Mouse (Mus musculus) embryonic facial prominence, embryonic 14.5 days (tissue): ENCODE results near the gene Dennd2a. TPM values are rescaled to one million over a fixed set of nuclear protein-coding genes. Genes with fewer than 3 reads are reported as not detected.

Experiments used
- ATAC-seq: fragments of 200-750 bp; cut with Nextera tagmentation; 2 replicates; pipeline ENCODE4 v1.8.0; 2017; ENCODE audit warnings: low read depth, moderate number of reproducible peaks, moderate TSS enrichment
- DNase-seq: peaks from one replicate; pipeline ENCODE4 v3.0.0-alpha.2; 2015; ENCODE audit warnings: low spot score
- H3K27ac ChIP-seq: fragments of 300-500 bp; sonication (generic); replicated peaks from 2 replicates; pipeline ENCODE4 v1.5.1; 2014; ENCODE audit warnings: low read depth, mild to moderate bottlenecking, low read length, moderate library complexity
- H3K27me3 ChIP-seq: fragments of 300-500 bp; sonication (generic); replicated peaks from 2 replicates; pipeline ENCODE4 v1.6.1; 2014; ENCODE audit warnings: low read length; ENCODE audit not compliant: control insufficient read depth, insufficient read depth
- H3K36me3 ChIP-seq: fragments of 300-500 bp; sonication (generic); 2 replicates; pipeline ENCODE4 v1.6.1; 2014; ENCODE audit warnings: low read length, mixed read lengths; ENCODE audit not compliant: control insufficient read depth, insufficient read depth
- H3K4me1 ChIP-seq: fragments of 300-500 bp; sonication (generic); 2 replicates; pipeline ENCODE4 v1.6.1; 2014; ENCODE audit warnings: antibody characterized with exemption, low read length; ENCODE audit not compliant: control insufficient read depth, insufficient read depth
- H3K4me2 ChIP-seq: fragments of 300-500 bp; sonication (generic); 2 replicates; pipeline ENCODE4 v1.6.1; 2014; ENCODE audit warnings: low read depth, mild to moderate bottlenecking, low read length, moderate library complexity, mixed read lengths
- H3K4me3 ChIP-seq: fragments of 300-500 bp; sonication (generic); 2 replicates; pipeline ENCODE4 v1.5.1; 2014; ENCODE audit warnings: low read depth, mild to moderate bottlenecking, low read length
- H3K9ac ChIP-seq: fragments of 300-500 bp; sonication (generic); 2 replicates; pipeline ENCODE4 v1.6.1; 2014; ENCODE audit warnings: low read depth, mild to moderate bottlenecking, low read length, moderate library complexity, mixed read lengths
- H3K9me3 ChIP-seq: fragments of 300-500 bp; sonication (generic); 2 replicates; pipeline ENCODE4 v1.6.1; 2016; ENCODE audit warnings: low read length; ENCODE audit not compliant: control insufficient read depth
- WGBS: fragments of 180-500 bp; shearing (Covaris S2); extraction: QIAGEN DNeasy Blood & Tissue Kit; methylation state at CpG from one replicate; pipeline ENCODE4 v1.1.7; 2014; 5-methylcytosine and 5-hydroxymethylcytosine counted together
- polyA plus RNA-seq: library from polyadenylated mRNA; unstranded; fragments of >200 nt; fragmentation: Nextera tagmentation; extraction: Ambion mirVana; gene quantifications from 2 replicates; pipeline ENCODE4 v1.2.1, GENCODE M21; 2014

Gene Dennd2a
- polyA plus RNA-seq, 1 experiment from 2014 or later = 24.0 TPM

- peak; percentile 88 for DNase-seq
- H3K27ac ChIP-seq = no peak overlapping the region
- WGBS = 47% methylated on average over 16 of the region's 16 CpGs
- no peak overlapping the region for H3K4me3 ChIP-seq
- no peak overlapping the region for H3K4me2 ChIP-seq
- no peak overlapping the region for H3K9ac ChIP-seq
- no peaks in the 10 kb centered on the region for H3K27me3 ChIP-seq
- no peaks in the 10 kb centered on the region for H3K4me1 ChIP-seq
- peaks cover 4% of the 10 kb centered on the region; the same call in 1 of the 2 replicates for H3K9me3 ChIP-seq
- peaks cover 38% of the 10 kb centered on the region for H3K36me3 ChIP-seq
- peak; percentile 83 for ATAC-seq
Measured at GRCm38 (mm10) chr6:39462621-39463538, 94.8 kb downstream of the Dennd2a start.

- H3K4me2 ChIP-seq = no peak overlapping the region
- H3K27me3 ChIP-seq = no peaks in the 10 kb centered on the region
- ATAC-seq (no peak), DNase-seq (no peak)
- peaks cover 4% of the 10 kb centered on the region; the same call in 1 of the 2 replicates for H3K9me3 ChIP-seq
- H3K4me3 ChIP-seq = no peak overlapping the region
- H3K4me1 ChIP-seq = no peaks in the 10 kb centered on the region
- H3K36me3 ChIP-seq = peaks cover 25% of the 10 kb centered on the region
- 94% methylated on average over 11 of the region's 11 CpGs for WGBS
- no peak overlapping the region for H3K9ac ChIP-seq
- no peak overlapping the region for H3K27ac ChIP-seq
Measured at GRCm38 (mm10) chr6:39460040-39460439, 97.6 kb downstream of the Dennd2a start.

- WGBS = 81% methylated on average over 8 of the region's 8 CpGs
- Histone ChIP-seq H3K4me3 (no peak overlapping the region), H3K27ac (no peak overlapping the region), H3K9ac (no peak overlapping the region), H3K4me1 (no peaks in the 10 kb centered on the region), H3K4me2 (no peak overlapping the region), H3K9me3 (peaks cover 4% of the 10 kb centered on the region; the same call in 1 of the 2 replicates), H3K36me3 (peaks cover 7% of the 10 kb centered on the region), H3K27me3 (no peaks in the 10 kb centered on the region)
- DNase-seq (no peak), ATAC-seq (no peak)
Measured at GRCm38 (mm10) chr6:39455339-39456160, 102.1 kb downstream of the Dennd2a start.

GRCm38 (mm10) chr6:39454616-39455015, 103.1 kb downstream of the Dennd2a start:
- no peaks in the 10 kb centered on the region for H3K4me1 ChIP-seq
- WGBS = 59% methylated on average over 2 of the region's 2 CpGs
- no peak for ATAC-seq
- H3K27ac ChIP-seq = no peak overlapping the region
- no peaks in the 10 kb centered on the region for H3K9me3 ChIP-seq
- no peak overlapping the region for H3K4me2 ChIP-seq
- H3K4me3 ChIP-seq = no peak overlapping the region
- H3K36me3 ChIP-seq = no peaks in the 10 kb centered on the region
- DNase-seq = no peak
- H3K9ac ChIP-seq = no peak overlapping the region
- H3K27me3 ChIP-seq = no peaks in the 10 kb centered on the region

GRCm38 (mm10) chr6:39453564-39453963, 104.1 kb downstream of the Dennd2a start:
- Histone ChIP-seq H3K36me3 (no peaks in the 10 kb centered on the region), H3K27me3 (no peaks in the 10 kb centered on the region), H3K4me3 (no peak overlapping the region), H3K9ac (no peak overlapping the region), H3K9me3 (no peaks in the 10 kb centered on the region), H3K27ac (no peak overlapping the region), H3K4me2 (no peak overlapping the region), H3K4me1 (no peaks in the 10 kb centered on the region)
- ATAC-seq (no peak), DNase-seq (no peak)
- 93% methylated on average over 4 of the region's 4 CpGs for WGBS

GRCm38 (mm10) chr6:39451033-39451432, 106.6 kb downstream of the Dennd2a start:
- Histone ChIP-seq H3K9ac (no peak overlapping the region), H3K27me3 (no peaks in the 10 kb centered on the region)
- WGBS = 82% methylated on average over 3 of the region's 3 CpGs

GRCm38 (mm10) chr6:39450580-39450979, 107.1 kb downstream of the Dennd2a start:
- ATAC-seq = no peak
- DNase-seq = no peak
- H3K4me1 ChIP-seq = no peaks in the 10 kb centered on the region
- 87% methylated on average over 4 of the region's 4 CpGs for WGBS
- H3K4me2 ChIP-seq = no peak overlapping the region
- H3K36me3 ChIP-seq = no peaks in the 10 kb centered on the region
- no peaks in the 10 kb centered on the region for H3K27me3 ChIP-seq
- H3K4me3 ChIP-seq = no peak overlapping the region
- no peak overlapping the region for H3K27ac ChIP-seq
- no peaks in the 10 kb centered on the region for H3K9me3 ChIP-seq
- H3K9ac ChIP-seq = no peak overlapping the region

More at GRCm38 (mm10) chr6:39451033-39451432, 106.6 kb downstream of the Dennd2a start:
- no peaks in the 10 kb centered on the region for H3K36me3 ChIP-seq
- no peak overlapping the region for H3K27ac ChIP-seq
- no peak for ATAC-seq
- no peaks in the 10 kb centered on the region for H3K4me1 ChIP-seq
- no peak for DNase-seq
- H3K9me3 ChIP-seq = no peaks in the 10 kb centered on the region
- H3K4me3 ChIP-seq = no peak overlapping the region
- no peak overlapping the region for H3K4me2 ChIP-seq

- Histone ChIP-seq H3K4me2 (no peak overlapping the region), H3K9ac (no peak overlapping the region), H3K4me1 (no peaks in the 10 kb centered on the region), H3K4me3 (no peak overlapping the region), H3K27me3 (no peaks in the 10 kb centered on the region), H3K27ac (no peak overlapping the region), H3K9me3 (no peaks in the 10 kb centered on the region), H3K36me3 (no peaks in the 10 kb centered on the region)
- DNase-seq = no peak
- WGBS = 47% methylated on average over 4 of the region's 4 CpGs
- ATAC-seq = no peak
Measured at GRCm38 (mm10) chr6:39447429-39448185, 110.1 kb downstream of the Dennd2a start.
